Mouse (Mus musculus) CH12.LX (cell line): Measurements from ENCODE around the gene Tcf7. TPM values are rescaled to one million over a fixed set of nuclear protein-coding genes. Genes with fewer than 3 reads are reported as not detected.

Experiments
- DNase-seq: peaks from one replicate; pipeline ENCODE4 v3.0.0-alpha.2; 2013; ENCODE audit errors: extremely low read depth
- H3K27ac ChIP-seq: 2 replicates; pipeline ENCODE4 v1.5.1; 2012; ENCODE audit warnings: low read depth, mild to moderate bottlenecking, control low read depth, moderate library complexity; ENCODE audit not compliant: insufficient read depth
- H3K27me3 ChIP-seq: replicated peaks from 2 replicates; pipeline ENCODE3; 2012; ENCODE audit warnings: inconsistent platforms
- H3K36me3 ChIP-seq, 2 experiments: replicated peaks in 1 of 2; 2 replicates each; pipeline versions ENCODE3 to v1.6.1; 2012; ENCODE audit warnings: inconsistent platforms in 1 of 2, low read length in 1 of 2, mild to moderate bottlenecking in 1 of 2, mixed read lengths in 1 of 2, moderate library complexity in 1 of 2; ENCODE audit not compliant: control insufficient read depth in 1 of 2, insufficient read depth in 1 of 2
- H3K4me1 ChIP-seq, 2 experiments: 2 replicates each; pipeline ENCODE4 v1.6.1; 2012; ENCODE audit warnings: inconsistent platforms in 1 of 2, moderate library complexity in 1 of 2; ENCODE audit not compliant: insufficient read depth in 2 of 2, control insufficient read depth in 1 of 2
- H3K4me2 ChIP-seq: 2 replicates; pipeline ENCODE4 v1.6.1; 2012; ENCODE audit warnings: low read depth, mild to moderate bottlenecking, control low read depth; ENCODE audit not compliant: poor library complexity, insufficient read depth, severe bottlenecking
- H3K4me3 ChIP-seq, 3 experiments: fragments of 150-350 bp in 1 of 3; sonication (generic) in 1 of 3; replicated peaks in 1 of 3; 2 replicates each; pipeline versions ENCODE3 to v1.5.1; 2011 to 2012; ENCODE audit warnings: low read depth in 2 of 3, low read length in 2 of 3, mild to moderate bottlenecking in 2 of 3, moderate library complexity in 2 of 3, control low read depth in 1 of 3, improper control_type of control experiment in 1 of 3, inconsistent platforms in 1 of 3, mixed read lengths in 1 of 3; ENCODE audit not compliant: poor library complexity in 1 of 3
- H3K79me2 ChIP-seq: replicated peaks from 2 replicates; pipeline ENCODE4 v1.6.1; 2012; ENCODE audit warnings: mild to moderate bottlenecking, moderate library complexity; ENCODE audit not compliant: control insufficient read depth, poor library complexity, insufficient read depth, severe bottlenecking; ENCODE audit errors: extremely low read depth
- H3K9ac ChIP-seq: 2 replicates; pipeline ENCODE4 v1.6.1; 2012; ENCODE audit warnings: low read depth, mild to moderate bottlenecking, control low read depth, moderate library complexity; ENCODE audit not compliant: insufficient read depth
- H3K9me3 ChIP-seq: replicated peaks from 2 replicates; pipeline ENCODE3; 2012; ENCODE audit warnings: low read length, inconsistent platforms, mixed read lengths
- BHLHE40 ChIP-seq: IDR thresholded peaks from 2 replicates; pipeline ENCODE4 v1.6.1; 2011; ENCODE audit warnings: mild to moderate bottlenecking, low read depth, low read length, improper control_type of control experiment
- CHD1 ChIP-seq: IDR thresholded peaks from 2 replicates; pipeline ENCODE4 v1.6.1; 2012; ENCODE audit warnings: low read depth, low read length, improper control_type of control experiment, inconsistent platforms
- E2F4 ChIP-seq: IDR thresholded peaks from 2 replicates; pipeline ENCODE4 v1.6.1; 2011; ENCODE audit warnings: low read depth, low read length, improper control_type of control experiment; ENCODE audit not compliant: insufficient replicate concordance
- ELF1 ChIP-seq: IDR thresholded peaks from 2 replicates; pipeline ENCODE4 v1.6.1; 2014; ENCODE audit warnings: low read depth, mild to moderate bottlenecking, inconsistent platforms, low read length, improper control_type of control experiment
- EP300 ChIP-seq: IDR thresholded peaks from 2 replicates; pipeline ENCODE4 v1.6.1; 2011; ENCODE audit warnings: low read length, improper control_type of control experiment
- ETS1 ChIP-seq: conservative IDR thresholded peaks from 2 replicates; pipeline ENCODE4 v1.6.1; 2012; ENCODE audit warnings: low read depth, mild to moderate bottlenecking, inconsistent platforms, low read length, improper control_type of control experiment, moderate library complexity
- IRF4 ChIP-seq: IDR thresholded peaks from 2 replicates; pipeline ENCODE4 v1.6.1; 2014; ENCODE audit warnings: low read depth, mild to moderate bottlenecking, inconsistent platforms, low read length, improper control_type of control experiment
- MAX ChIP-seq: IDR thresholded peaks from 2 replicates; pipeline ENCODE4 v1.6.1; 2011; ENCODE audit warnings: low read length, improper control_type of control experiment
- MXI1 ChIP-seq: IDR thresholded peaks from 2 replicates; pipeline ENCODE4 v1.6.1; 2011; ENCODE audit warnings: mild to moderate bottlenecking, low read depth, low read length, improper control_type of control experiment
- NELFE ChIP-seq: IDR thresholded peaks from 2 replicates; pipeline ENCODE4 v1.6.1; 2011; ENCODE audit warnings: low read depth, low read length, improper control_type of control experiment
- NRF1 ChIP-seq: IDR thresholded peaks from 2 replicates; pipeline ENCODE4 v1.6.1; 2014; ENCODE audit warnings: low read depth, mild to moderate bottlenecking, inconsistent platforms, low read length, improper control_type of control experiment, moderate library complexity
- PAX5 ChIP-seq: IDR thresholded peaks from 2 replicates; pipeline ENCODE4 v1.6.1; 2012; ENCODE audit warnings: low read length, inconsistent platforms, mixed read lengths
- POLR2AphosphoS2 ChIP-seq: IDR thresholded peaks from 2 replicates; pipeline ENCODE4 v1.6.1; 2011; ENCODE audit warnings: low read depth, low read length, improper control_type of control experiment
- RAD21 ChIP-seq: IDR thresholded peaks from 2 replicates; pipeline ENCODE4 v1.6.1; 2011; ENCODE audit warnings: low read depth, mild to moderate bottlenecking, low read length, improper control_type of control experiment, moderate library complexity
- SIN3A ChIP-seq: IDR thresholded peaks from 2 replicates; pipeline ENCODE4 v1.6.1; 2012; ENCODE audit warnings: low read length, improper control_type of control experiment, inconsistent platforms
- SMC3 ChIP-seq: IDR thresholded peaks from 2 replicates; pipeline ENCODE4 v1.6.1; 2011; ENCODE audit warnings: low read depth, low read length, improper control_type of control experiment
- TCF12 ChIP-seq: IDR thresholded peaks from 2 replicates; pipeline ENCODE4 v1.6.1; 2014; ENCODE audit warnings: low read depth, mild to moderate bottlenecking, inconsistent platforms, low read length, improper control_type of control experiment
- UBTF ChIP-seq: IDR thresholded peaks from 2 replicates; pipeline ENCODE4 v1.6.1; 2012; ENCODE audit warnings: low read depth, mild to moderate bottlenecking, inconsistent platforms, low read length, improper control_type of control experiment, moderate library complexity
- USF1 ChIP-seq: IDR thresholded peaks from 2 replicates; pipeline ENCODE4 v1.6.1; 2014; ENCODE audit warnings: low read depth, mild to moderate bottlenecking, inconsistent platforms, low read length, improper control_type of control experiment
- ZC3H11A ChIP-seq: IDR thresholded peaks from 2 replicates; pipeline ENCODE4 v1.6.1; 2012; ENCODE audit warnings: low read depth, mild to moderate bottlenecking, inconsistent platforms, low read length, improper control_type of control experiment
- ZNF384 ChIP-seq: IDR thresholded peaks from 2 replicates; pipeline ENCODE4 v1.6.1; 2012; ENCODE audit warnings: low read depth, low read length, improper control_type of control experiment, inconsistent platforms
- dilution Hi-C: fragments of 300-500 bp; cut with MboI; formaldehyde crosslinking; loops from 2 replicates; pipeline ENCODE4 v1.14.3; 2020; ENCODE audit warnings: low sequenced_read_pairs; ENCODE audit not compliant: extremely low pct_unique_long_range_greater_than_20kb, extremely low pct_ligation_motif_present
- in situ Hi-C: fragments of 300-500 bp; cut with MboI; formaldehyde crosslinking; loops from 3 replicates; pipeline ENCODE4 v1.14.3; 2019; ENCODE audit warnings: low sequenced_read_pairs, low pct_ligation_motif_present, low pct_unique_long_range_greater_than_20kb, mixed read lengths
- polyA plus RNA-seq: library from polyadenylated mRNA; unstranded; fragments of >175 nt; gene quantifications from 2 replicates; pipeline ENCODE4 v1.2.1, GENCODE M21; 2012; ENCODE audit warnings: low read depth; ENCODE audit not compliant: insufficient read length
- total RNA-seq, 2 experiments: library from RNA; depleted of rRNA; stranded (reverse); fragments of 300-350 nt in 1 of 2; fragments of >200 nt in 1 of 2; gene quantifications; 2 replicates each; pipeline ENCODE4 v1.2.3; 2012 to 2014

The Tcf7 gene
- total and polyA plus RNA-seq, 3 experiments: 0.55 to 5.5 (median 0.85) TPM

GRCm38 (mm10) chr11:52286301-52286957 is 3.6 kb upstream of the Tcf7 start:
- in situ Hi-C loops: no loop called here
- Histone ChIP-seq H3K9me3 (no peaks in the 10 kb centered on the region), H3K4me2 (peak overlapping the region; percentile 8; the same call in 1 of the 2 replicates), H3K4me1 (peaks cover 17 to 31% of the 10 kb centered on the region in 2 experiments), H3K27me3 (peaks cover 24% of the 10 kb centered on the region), H3K27ac (no peak overlapping the region), H3K36me3 (no peaks in the 10 kb centered on the region), H3K4me3 (no peak overlapping the region), H3K9ac (no peak overlapping the region), H3K79me2 (no peaks in the 10 kb centered on the region)
- TF ChIP-seq E2F4: no peak
- TF ChIP-seq CHD1: no peak
- TF ChIP-seq PAX5: no peak
- TF ChIP-seq SMC3: no peak
- peak; percentile 80 for TF ChIP-seq IRF4
- TF ChIP-seq ZNF384: no peak
- no peak for TF ChIP-seq ELF1
- TF ChIP-seq SIN3A: peak; percentile 39; the same call in 1 of the 2 replicates
- TF ChIP-seq POLR2AphosphoS2: no peak
- no peak for TF ChIP-seq RAD21
- TF ChIP-seq NRF1: no peak
- TF ChIP-seq ETS1: peak; percentile 58
- TF ChIP-seq USF1: no peak
- no peak for TF ChIP-seq MAX
- TF ChIP-seq UBTF: no peak
- TF ChIP-seq EP300: peak; percentile 39; the same call in 1 of the 2 replicates
- peak; percentile 29; the same call in 1 of the 2 replicates for TF ChIP-seq MXI1
- peak; percentile 52 for TF ChIP-seq TCF12
- TF ChIP-seq BHLHE40: peak; percentile 61
- no peak for TF ChIP-seq NELFE
- no peak for TF ChIP-seq ZC3H11A
- DNase-seq: peak; percentile 37
- dilution Hi-C loops: no loop called here
